Mouse (Mus musculus) kidney, embryonic 15.5 days (tissue): ENCODE measurements around the gene Hcn2. TPM values are rescaled to one million over a fixed set of nuclear protein-coding genes. Genes with fewer than 3 reads are reported as not detected.

Experiments used
- ATAC-seq: fragments of 200-750 bp; cut with Nextera tagmentation; replicated peaks from 2 replicates; pipeline ENCODE4 v1.8.0; 2017; ENCODE audit warnings: moderate TSS enrichment; ENCODE audit not compliant: low FRiP score
- H3K27ac ChIP-seq: fragments of 300-500 bp; sonication (generic); 2 replicates; pipeline ENCODE4 v1.5.1; 2015; ENCODE audit warnings: mild to moderate bottlenecking, inconsistent platforms
- H3K27me3 ChIP-seq: fragments of 300-500 bp; sonication (generic); 2 replicates; pipeline ENCODE4 v1.6.1; 2015; ENCODE audit warnings: inconsistent platforms
- H3K36me3 ChIP-seq: fragments of 300-500 bp; sonication (generic); 2 replicates; pipeline ENCODE4 v1.6.1; 2015; ENCODE audit warnings: inconsistent platforms
- H3K4me1 ChIP-seq: fragments of 300-500 bp; sonication (generic); 2 replicates; pipeline ENCODE4 v1.6.1; 2015; ENCODE audit warnings: inconsistent platforms
- H3K4me2 ChIP-seq: fragments of 300-500 bp; sonication (generic); 2 replicates; pipeline ENCODE4 v1.6.1; 2015; ENCODE audit warnings: moderate library complexity, mild to moderate bottlenecking, inconsistent platforms
- H3K4me3 ChIP-seq: fragments of 300-500 bp; sonication (generic); replicated peaks from 2 replicates; pipeline ENCODE4 v1.5.1; 2015; ENCODE audit warnings: mild to moderate bottlenecking, inconsistent platforms
- H3K9ac ChIP-seq: fragments of 300-500 bp; sonication (generic); 2 replicates; pipeline ENCODE4 v1.6.1; 2015; ENCODE audit warnings: mild to moderate bottlenecking, inconsistent platforms
- H3K9me3 ChIP-seq: fragments of 300-500 bp; sonication (generic); replicated peaks from 2 replicates; pipeline ENCODE4 v1.6.1; 2016; ENCODE audit warnings: inconsistent platforms
- WGBS: fragments of 180-500 bp; shearing (Covaris S2); methylation state at CpG from one replicate; pipeline ENCODE4 v1.1.7; 2015; ENCODE audit warnings: mixed read lengths; 5-methylcytosine and 5-hydroxymethylcytosine counted together
- polyA plus RNA-seq: library from polyadenylated mRNA; unstranded; fragments of >200 nt; fragmentation: Nextera tagmentation; extraction: Ambion mirVana; gene quantifications from 2 replicates; pipeline ENCODE4 v1.2.1, GENCODE M21; 2015

Hcn2 gene
- polyA plus RNA-seq, 1 experiment from 2014 or later, result 0.19 TPM

- Histone ChIP-seq H3K9ac (peak within 1 kb of the TSS; percentile 86), H3K36me3 (peaks cover 29% of the 10 kb centered on the region), H3K4me3 (peak within 1 kb of the TSS; percentile 87), H3K4me1 (peaks cover 26% of the 10 kb centered on the region), H3K27ac (peak within 1 kb of the TSS; percentile 89), H3K4me2 (peak within 1 kb of the TSS; percentile 89), H3K9me3 (no peaks in the 10 kb centered on the region), H3K27me3 (no peaks in the 10 kb centered on the region)
- peak; percentile 93 for ATAC-seq
- under 1% methylated on average over 63 of the region's 84 CpGs for WGBS
These were observed 34.7 kb upstream of the Hcn2 start, which contains the start of gene Cdc34 for GRCm38 (mm10) chr10:79681591-79682245. Cdc34 (plus strand) TSS chr10:79682195.

- H3K36me3 ChIP-seq, result peaks cover 37% of the 10 kb centered on the region
- peak overlapping the region; percentile 89 for H3K4me2 ChIP-seq
- H3K4me3 ChIP-seq, result peak overlapping the region; percentile 87
- peaks cover 25% of the 10 kb centered on the region for H3K4me1 ChIP-seq
- WGBS, result 0% methylated on average over 10 of the region's 10 CpGs
- ATAC-seq, result peak; percentile 2
- H3K9ac ChIP-seq, result peak overlapping the region; percentile 86
- H3K9me3 ChIP-seq, result no peaks in the 10 kb centered on the region
- no peaks in the 10 kb centered on the region for H3K27me3 ChIP-seq
- peak overlapping the region; percentile 89 for H3K27ac ChIP-seq
These were observed 33.9 kb upstream of the Hcn2 start for GRCm38 (mm10) chr10:79682551-79682915.

GRCm38 (mm10) chr10:79682916-79683582 lies 33.4 kb upstream of the Hcn2 start:
- peak overlapping the region; percentile 86 for H3K9ac ChIP-seq
- 2% methylated on average over 10 of the region's 10 CpGs for WGBS
- 0 out of 2 replicates have a peak, but pooled peaks have one; percentile 1 for ATAC-seq
- peaks cover 43% of the 10 kb centered on the region for H3K36me3 ChIP-seq
- no peaks in the 10 kb centered on the region for H3K9me3 ChIP-seq
- peak overlapping the region; percentile 89 for H3K4me2 ChIP-seq
- H3K4me3 ChIP-seq, result peak overlapping the region; percentile 87
- H3K4me1 ChIP-seq, result peaks cover 25% of the 10 kb centered on the region
- H3K27me3 ChIP-seq, result no peaks in the 10 kb centered on the region
- peak overlapping the region; percentile 89 for H3K27ac ChIP-seq

- no peak overlapping the region; the same call in 1 of the 2 replicates for H3K27ac ChIP-seq
- peak overlapping the region; percentile 87 for H3K4me3 ChIP-seq
- no peaks in the 10 kb centered on the region for H3K27me3 ChIP-seq
- peak overlapping the region; percentile 89 for H3K4me2 ChIP-seq
- 76% methylated on average over 6 of the region's 6 CpGs for WGBS
- peaks cover 25% of the 10 kb centered on the region for H3K4me1 ChIP-seq
- no peaks in the 10 kb centered on the region for H3K9me3 ChIP-seq
- peaks cover 52% of the 10 kb centered on the region for H3K36me3 ChIP-seq
- no peak for ATAC-seq
- peak overlapping the region; percentile 86 for H3K9ac ChIP-seq
These were observed 32.5 kb upstream of the Hcn2 start for GRCm38 (mm10) chr10:79683726-79684640.

DNA sequence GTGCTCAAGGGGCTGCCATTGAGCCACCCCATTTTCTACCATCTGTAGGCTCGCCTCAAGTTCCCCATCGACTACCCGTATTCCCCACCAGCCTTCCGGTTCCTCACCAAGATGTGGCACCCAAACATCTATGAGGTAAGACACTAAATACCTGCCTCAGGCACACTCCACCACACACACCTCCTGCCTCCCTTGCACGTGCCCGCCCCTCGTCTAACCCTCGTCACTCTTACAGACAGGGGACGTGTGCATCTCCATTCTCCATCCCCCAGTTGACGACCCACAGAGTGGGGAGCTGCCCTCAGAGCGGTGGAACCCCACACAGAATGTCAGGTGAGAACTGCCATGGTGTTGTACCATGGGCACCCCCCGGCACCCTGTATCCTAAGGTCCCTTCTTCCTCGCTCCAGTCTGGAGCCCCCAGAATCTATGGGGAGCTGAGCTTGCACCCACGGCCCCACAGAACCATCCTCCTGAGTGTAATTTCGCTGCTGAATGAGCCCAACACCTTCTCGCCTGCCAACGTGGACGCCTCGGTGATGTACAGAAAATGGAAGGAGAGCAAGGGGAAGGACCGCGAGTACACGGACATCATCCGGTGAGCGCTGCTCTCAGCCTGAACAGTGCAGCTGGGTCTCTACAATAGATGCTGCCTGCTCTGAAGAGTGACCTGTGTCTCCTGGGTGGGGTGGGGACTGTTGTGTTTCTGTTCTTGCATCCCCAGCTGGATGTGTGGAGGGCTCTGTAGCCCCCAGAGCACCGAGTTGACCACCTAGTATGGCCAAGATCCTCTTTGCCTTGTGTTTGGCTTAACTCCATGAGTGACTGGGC lies 31.4 kb upstream of the Hcn2 start:
- no peak overlapping the region for H3K9ac ChIP-seq
- no peak overlapping the region for H3K4me2 ChIP-seq
- ATAC-seq, result no peak
- WGBS, result 94% methylated on average over 25 of the region's 25 CpGs
- H3K4me1 ChIP-seq, result peaks cover 25% of the 10 kb centered on the region
- H3K27me3 ChIP-seq, result no peaks in the 10 kb centered on the region
- peaks cover 61% of the 10 kb centered on the region for H3K36me3 ChIP-seq
- no peak overlapping the region for H3K27ac ChIP-seq
- H3K4me3 ChIP-seq, result no peak overlapping the region
- H3K9me3 ChIP-seq, result no peaks in the 10 kb centered on the region

GRCm38 (mm10) chr10:79686219-79686618 lies 30.2 kb upstream of the Hcn2 start:
- no peak for ATAC-seq
- Histone ChIP-seq H3K36me3 (peaks cover 62% of the 10 kb centered on the region), H3K9ac (no peak overlapping the region), H3K4me1 (peaks cover 19% of the 10 kb centered on the region), H3K9me3 (no peaks in the 10 kb centered on the region), H3K27me3 (no peaks in the 10 kb centered on the region), H3K4me3 (no peak overlapping the region), H3K4me2 (no peak overlapping the region), H3K27ac (no peak overlapping the region)
- 93% methylated on average over 2 of the region's 2 CpGs for WGBS

DNA sequence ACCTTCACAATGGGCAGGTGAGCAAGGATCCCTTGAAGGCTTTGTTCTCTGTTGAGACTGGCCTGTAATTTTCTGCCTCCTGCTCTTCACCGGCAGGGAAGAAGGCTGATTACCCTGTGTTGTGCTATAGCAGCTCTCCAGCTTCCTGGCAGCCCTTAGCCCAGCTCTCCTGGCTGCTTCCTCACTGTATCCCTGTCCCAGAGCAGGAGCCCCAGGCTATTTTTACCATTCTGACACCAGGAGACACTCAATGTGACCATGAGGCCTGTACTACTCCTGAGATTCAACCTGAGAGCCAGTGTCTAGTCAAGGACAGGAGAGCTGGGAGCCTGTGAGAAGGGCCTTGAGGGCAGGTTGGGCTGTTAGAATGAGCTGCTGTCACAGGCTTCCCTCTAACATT lies 29.7 kb upstream of the Hcn2 start:
- no peak overlapping the region for H3K4me2 ChIP-seq

DNA sequence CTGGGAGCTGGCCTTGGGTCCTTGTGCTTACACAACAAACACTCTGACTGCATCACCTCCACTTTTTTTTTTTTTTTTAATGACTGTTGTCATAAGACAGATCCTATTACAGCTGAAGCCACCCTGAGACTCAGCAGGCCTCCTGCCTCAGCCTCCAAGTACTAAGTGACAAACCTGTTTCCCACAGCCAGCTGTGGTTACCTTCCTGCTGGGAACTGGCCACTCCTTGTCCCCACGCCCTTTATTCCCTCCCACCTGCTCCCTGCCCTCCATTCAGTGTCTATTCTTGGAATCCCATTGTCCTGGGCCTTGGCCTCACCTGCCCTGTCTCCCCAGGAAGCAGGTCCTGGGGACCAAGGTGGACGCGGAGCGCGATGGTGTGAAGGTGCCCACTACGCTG lies 28.9 kb upstream of the Hcn2 start:
- Histone ChIP-seq H3K4me3 (no peak overlapping the region), H3K9ac (no peak overlapping the region), H3K9me3 (0 out of 2 replicates have a peak, but pooled peaks cover 4% of the 10 kb centered on the region), H3K27me3 (no peaks in the 10 kb centered on the region), H3K36me3 (peaks cover 62% of the 10 kb centered on the region), H3K4me1 (peaks cover 16% of the 10 kb centered on the region), H3K4me2 (no peak overlapping the region), H3K27ac (no peak overlapping the region)
- no peak for ATAC-seq
- 95% methylated on average over 6 of the region's 6 CpGs for WGBS

More for the DNA sequence above, 29.7 kb upstream of the Hcn2 start:
- ATAC-seq, result no peak
- H3K27ac ChIP-seq, result no peak overlapping the region
- H3K4me1 ChIP-seq, result peaks cover 16% of the 10 kb centered on the region
- no peaks in the 10 kb centered on the region for H3K9me3 ChIP-seq
- peaks cover 62% of the 10 kb centered on the region for H3K36me3 ChIP-seq
- WGBS, result 86% methylated on average over 1 of the region's 1 CpGs
- no peak overlapping the region for H3K9ac ChIP-seq
- H3K27me3 ChIP-seq, result no peaks in the 10 kb centered on the region
- no peak overlapping the region for H3K4me3 ChIP-seq

- Histone ChIP-seq H3K9me3 (0 out of 2 replicates have a peak, but pooled peaks cover 4% of the 10 kb centered on the region), H3K4me2 (no peak within 1 kb of the TSS), H3K27me3 (no peaks in the 10 kb centered on the region), H3K4me1 (peaks cover 7% of the 10 kb centered on the region), H3K36me3 (peaks cover 62% of the 10 kb centered on the region), H3K27ac (no peak within 1 kb of the TSS), H3K4me3 (no peak within 1 kb of the TSS), H3K9ac (no peak within 1 kb of the TSS)
- 75% methylated on average over 4 of the region's 4 CpGs for WGBS
- no peak for ATAC-seq
These were observed 27.7 kb upstream of the Hcn2 start, which contains the start of gene Gzmm for GRCm38 (mm10) chr10:79688720-79689119. Gzmm (plus strand) TSS chr10:79689020.

DNA sequence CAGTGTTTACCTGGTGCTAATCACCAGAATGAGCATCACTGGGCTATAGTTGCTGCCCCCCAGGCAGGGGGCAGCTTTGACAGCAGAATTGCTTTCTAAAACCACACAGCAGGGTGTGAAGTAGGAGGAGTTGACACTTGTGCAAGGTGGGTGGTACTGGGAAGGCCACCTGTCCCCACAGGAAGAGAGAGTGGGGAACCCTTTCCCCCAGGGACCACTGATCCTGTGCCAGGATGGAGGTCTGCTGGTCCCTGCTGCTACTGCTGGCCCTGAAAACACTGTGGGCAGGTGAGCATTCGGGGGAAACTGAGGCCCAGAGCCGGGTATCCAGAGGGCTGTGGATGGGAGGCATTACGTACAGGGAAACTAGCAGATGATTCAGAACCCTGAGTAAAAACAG lies 27.3 kb upstream of the Hcn2 start:
- H3K4me1 ChIP-seq, result peaks cover 2% of the 10 kb centered on the region
- no peak overlapping the region for H3K4me3 ChIP-seq
- 83% methylated on average over 3 of the region's 3 CpGs for WGBS
- H3K27me3 ChIP-seq, result no peaks in the 10 kb centered on the region
- no peak overlapping the region for H3K4me2 ChIP-seq
- 0 out of 2 replicates have a peak, but pooled peaks cover 4% of the 10 kb centered on the region for H3K9me3 ChIP-seq
- H3K27ac ChIP-seq, result no peak overlapping the region
- no peak for ATAC-seq
- H3K36me3 ChIP-seq, result peaks cover 59% of the 10 kb centered on the region
- no peak overlapping the region for H3K9ac ChIP-seq

GRCm38 (mm10) chr10:79691986-79692548 lies 24.4 kb upstream of the Hcn2 start:
- no peak for ATAC-seq
- Histone ChIP-seq H3K27ac (no peak overlapping the region), H3K9me3 (0 out of 2 replicates have a peak, but pooled peaks cover 4% of the 10 kb centered on the region), H3K4me3 (no peak overlapping the region), H3K4me1 (peaks cover 16% of the 10 kb centered on the region), H3K4me2 (no peak overlapping the region), H3K36me3 (peaks cover 30% of the 10 kb centered on the region), H3K9ac (no peak overlapping the region), H3K27me3 (no peaks in the 10 kb centered on the region)
- 96% methylated on average over 2 of the region's 2 CpGs for WGBS
